Comparison of ENCODE assay signal across 26 mouse cellular contexts in the genomic region with DNA sequence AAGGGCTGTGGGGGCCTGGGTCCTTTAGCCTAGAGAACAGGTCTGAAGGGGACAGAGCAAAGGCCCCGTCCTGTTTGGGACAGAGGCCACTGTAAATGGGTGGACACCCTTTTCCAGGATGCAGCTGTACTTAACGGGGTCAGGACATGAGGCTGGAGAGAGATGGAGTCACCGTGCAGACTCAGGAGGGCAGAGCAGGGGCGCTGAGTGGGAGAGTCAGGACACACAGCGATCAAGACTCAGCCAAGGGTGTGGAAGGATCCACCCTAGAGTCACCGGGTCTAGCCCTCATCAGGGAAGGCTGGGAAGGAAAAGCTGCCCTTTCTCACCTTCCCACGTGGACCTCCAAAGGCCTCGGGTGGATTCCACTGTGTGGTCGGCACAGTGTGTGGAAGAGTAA. TPM values are rescaled to one million over a fixed set of nuclear protein-coding genes. Genes with fewer than 3 reads are reported as not detected.
DNase-seq lines count a peak whose midpoint lies in the region; ATAC-seq and TF ChIP-seq lines count a peak whose summit lies in the region.
"Had no signal": no experiment of that assay in that cellular context is flagged by ENCODE, and none has a peak within 500 bp of the region (broad histone marks: within the 10 kb centered on the region; RNA-seq: fewer than 3 reads in every experiment).

No protein-coding gene starts in this region.

- H3K4me3 ChIP-seq in heart, embryonic 10.5 days: no peak overlapping the region
- no peak overlapping the region for H3K4me3 ChIP-seq in liver, postnatal 0 days (ENCODE audit: low read depth, low read length)
- H3K4me3 ChIP-seq in E14TG2a.4 (replicated peaks; ENCODE audit: low read length): peak overlapping the region; percentile 35
- H3K4me3 ChIP-seq: embryonic facial prominence, embryonic 13.5 days; embryonic facial prominence, embryonic 15.5 days; erythroblast, embryonic 14.5 days; forebrain, embryonic 10.5 days; forebrain, embryonic 12.5 days had no signal

- 51% methylated on average over 9 of the region's 9 CpGs for WGBS in heart, embryonic 10.5 days
- 57% methylated on average over 9 of the region's 9 CpGs for WGBS in liver, postnatal 0 days (ENCODE audit: insufficient replicate concordance)

- peaks cover 13% of the 10 kb centered on the region; the same call in 1 of the 2 replicates for H3K4me1 ChIP-seq in heart, embryonic 10.5 days
- H3K4me1 ChIP-seq in liver, postnatal 0 days (ENCODE audit: insufficient read depth): peaks cover 4% of the 10 kb centered on the region
- H3K4me1 ChIP-seq in E14TG2a.4 (replicated peaks; ENCODE audit: low read depth, low read length): peaks cover 20% of the 10 kb centered on the region
- H3K4me1 ChIP-seq: embryonic facial prominence, embryonic 13.5 days; embryonic facial prominence, embryonic 15.5 days; forebrain, embryonic 12.5 days had no signal

- no peaks in the 10 kb centered on the region for H3K9me3 ChIP-seq in heart, embryonic 10.5 days
- H3K9me3 ChIP-seq in liver, postnatal 0 days (ENCODE audit: low read length): no peaks in the 10 kb centered on the region
- no peaks in the 10 kb centered on the region for H3K9me3 ChIP-seq in E14TG2a.4 (ENCODE audit: low read length)
- H3K9me3 ChIP-seq: embryonic facial prominence, embryonic 13.5 days; embryonic facial prominence, embryonic 15.5 days; forebrain, embryonic 10.5 days; forebrain, embryonic 12.5 days had no signal

- peak; percentile 93 for DNase-seq in heart, adult 11 months
- no peak for DNase-seq in heart, embryonic 10.5 days (ENCODE audit: low spot score)
- peak; percentile 11 for DNase-seq in liver, postnatal 0 days
- DNase-seq in liver: no peak
- no peak for DNase-seq in adrenal gland, adult 2 months
- DNase-seq: adrenal gland, postnatal 10 days; adrenal gland, postnatal 25 days; B cell, adult 2 months; cerebellum, adult 11 months; cerebellum, adult 18-20 months; cerebellum, adult 8-10 months; cerebellum, adult 9-11 months; cerebellum, postnatal 14 days; cerebellum, postnatal 36 days; embryo, embryonic 11 days had no signal

- H3K27ac ChIP-seq in heart, embryonic 10.5 days: no peak overlapping the region
- H3K27ac ChIP-seq in liver, postnatal 0 days (ENCODE audit: low read depth): no peak overlapping the region
- H3K27ac ChIP-seq: embryonic facial prominence, embryonic 13.5 days; embryonic facial prominence, embryonic 15.5 days; forebrain, embryonic 12.5 days had no signal

- H3K36me3 ChIP-seq in heart, embryonic 10.5 days: no peaks in the 10 kb centered on the region
- H3K36me3 ChIP-seq in liver, postnatal 0 days (replicated peaks; ENCODE audit: insufficient read depth, low read length): no peaks in the 10 kb centered on the region
- no peaks in the 10 kb centered on the region for H3K36me3 ChIP-seq in E14TG2a.4 (ENCODE audit: insufficient read depth, low read length)
- H3K36me3 ChIP-seq: embryonic facial prominence, embryonic 13.5 days; embryonic facial prominence, embryonic 15.5 days; forebrain, embryonic 10.5 days; forebrain, embryonic 12.5 days had no signal

- no peak for TF ChIP-seq EP300 in liver, postnatal 0 days (IDR thresholded peaks at IDR 0.05; ENCODE audit: low read depth)

- H3K27me3 ChIP-seq in heart, embryonic 10.5 days (ENCODE audit: insufficient read depth, poor library complexity, severe bottlenecking): peaks cover 37% of the 10 kb centered on the region
- H3K27me3 ChIP-seq in liver, postnatal 0 days (ENCODE audit: insufficient read depth, low read length): no peaks in the 10 kb centered on the region
- H3K27me3 ChIP-seq in E14TG2a.4 (ENCODE audit: insufficient read depth, low read length): peaks cover 53% of the 10 kb centered on the region
- H3K27me3 ChIP-seq: CH12.LX had no signal

- no peak overlapping the region for H3K4me2 ChIP-seq in liver, postnatal 0 days (ENCODE audit: low read depth, low read length)
- H3K4me2 ChIP-seq: embryonic facial prominence, embryonic 13.5 days; embryonic facial prominence, embryonic 15.5 days; forebrain, embryonic 12.5 days had no signal

- H3K9ac ChIP-seq in liver, postnatal 0 days (replicated peaks): no peak overlapping the region
- H3K9ac ChIP-seq: embryonic facial prominence, embryonic 13.5 days; embryonic facial prominence, embryonic 15.5 days; forebrain, embryonic 12.5 days had no signal

- no peak for ATAC-seq in liver, postnatal 0 days
- ATAC-seq: activated CD4-positive, CD25-positive, alpha-beta regulatory T cell, adult 4 months; CD4-positive, CD25-positive, alpha-beta regulatory T cell, adult 4 months; forebrain, embryonic 14.5 days; forebrain, embryonic 16.5 days had no signal

- TF ChIP-seq CTCF in liver, postnatal 0 days (IDR thresholded peaks at IDR 0.05; ENCODE audit: low read depth): no peak
- no peak for TF ChIP-seq CTCF in E14TG2a.4 (conservative IDR thresholded peaks at IDR 0.05; ENCODE audit: low read length)

RNA-seq across cellular contexts. Expression of gene Dapk2, which starts 6.0 kb away (rescaled TPM):
- polyA plus RNA-seq in heart, embryonic 10.5 days (2016; fragmentation: Nextera tagmentation; extraction: Ambion mirVana): 7.8 and 8.5 TPM in 2 replicates
- 21.6 and 23.4 TPM in 2 replicates for polyA plus RNA-seq in liver, postnatal 0 days (2015; fragmentation: Nextera tagmentation; extraction: Ambion mirVana)
- 1 to 10 TPM; 4.5 to 9.7 TPM for total RNA-seq in adrenal gland, adult 2 months (2021)
- 1.4 and 3.0 TPM in 2 replicates for polyA plus RNA-seq in adrenal gland, adult 2 months (2012; rRNA removed)

RNA-seq across cellular contexts. Expression of gene Ciao2a, which starts 25.6 kb away (rescaled TPM):
- 174 TPM in 2 replicates for polyA plus RNA-seq in heart, embryonic 10.5 days (2016; fragmentation: Nextera tagmentation; extraction: Ambion mirVana)
- 122 and 133 TPM in 2 replicates for polyA plus RNA-seq in liver, postnatal 0 days (2015; fragmentation: Nextera tagmentation; extraction: Ambion mirVana)
- 10 to 100 TPM; 74.9 to 80.0 TPM for total RNA-seq in adrenal gland, adult 2 months (2021)
- polyA plus RNA-seq in adrenal gland, adult 2 months (2012; rRNA removed): 4.9 and 5.2 TPM in 2 replicates

RNA-seq across cellular contexts. Expression of gene Snx1, which starts 25.6 kb away (rescaled TPM):
- polyA plus RNA-seq in heart, embryonic 10.5 days (2016; fragmentation: Nextera tagmentation; extraction: Ambion mirVana): 81.9 and 101 TPM in 2 replicates
- 30.4 and 34.5 TPM in 2 replicates for polyA plus RNA-seq in liver, postnatal 0 days (2015; fragmentation: Nextera tagmentation; extraction: Ambion mirVana)
- 100 to 1,000 TPM; 112 to 118 TPM for total RNA-seq in adrenal gland, adult 2 months (2021)
- polyA plus RNA-seq in adrenal gland, adult 2 months (2012; rRNA removed): 58.9 and 59.7 TPM in 2 replicates

Comparison
In these comparisons a context has a peak if more than half of its experiments do, and no peak if none do; other contexts are left out.
1. DNase-seq: peak in heart, adult 11 months (single experiment) and liver, postnatal 0 days (single experiment); none in heart, embryonic 10.5 days (single experiment), liver (single experiment) and adrenal gland, adult 2 months (single experiment).
2. RNA of gene Ciao2a, which starts 25.6 kb away (polyA plus RNA-seq): 174 TPM in heart, embryonic 10.5 days and 122 to 133 TPM in liver, postnatal 0 days; 4.9 to 5.2 TPM in adrenal gland, adult 2 months; every median in the first group is over 10 times any median in the second.